Mouse (Mus musculus): ENCODE measurements around the gene Ppp2r5d. TPM values are rescaled to one million over a fixed set of nuclear protein-coding genes. Genes with fewer than 3 reads are reported as not detected.

The Ppp2r5d gene
- total RNA-seq, 1 experiment = 73.0 TPM

GRCm38 (mm10) chr17:46710959-46711597, 6.2 kb upstream of the Ppp2r5d start, which contains the start of gene Pex6:
Gene Pex6, plus strand, starts transcription at chr17:46711463.
- Histone ChIP-seq H3K27ac (ENCODE audit: insufficient read depth, low read depth, low read length, poor library complexity, severe bottlenecking) (peak within 1 kb of the TSS; percentile 20; the same call in 1 of the 2 replicates), H3K36me3 (ENCODE audit: control insufficient read depth, insufficient read depth, low read length, poor library complexity, severe bottlenecking) (peaks cover 8% of the 10 kb centered on the region; the same call in 1 of the 2 replicates), H3K9me3 (ENCODE audit: control insufficient read depth, insufficient read depth, low read depth, low read length) (no peaks in the 10 kb centered on the region), H3K4me3 (ENCODE audit: insufficient read depth in 1 of 2, low read depth in 1 of 2, low read length in 2 of 2, poor library complexity in 1 of 2, severe bottlenecking in 1 of 2) (peak within 1 kb of the TSS; percentile 91 to 98), H3K9ac (ENCODE audit: insufficient read depth, low read depth, low read length, poor library complexity, severe bottlenecking) (peak within 1 kb of the TSS; percentile 89), H3K4me1 (ENCODE audit: control insufficient read depth in 2 of 2, insufficient read depth in 2 of 2, low read length in 2 of 2, poor library complexity in 1 of 2) (peaks cover 0 to 2% of the 10 kb centered on the region in 2 experiments; a peak in 2 of 4 replicates)
- DNase-seq (ENCODE audit: low read depth, low spot score) = peak; percentile 93
- in situ Hi-C loops (cut with MboI; ENCODE audit: low sequenced_read_pairs in 2 of 2, unreplicated experiment in 2 of 2) = no loop called here
- TF ChIP-seq HCFC1 (IDR thresholded peaks at IDR 0.05; ENCODE audit: borderline replicate concordance, insufficient read depth, low read length) (peak; percentile 72; the same call in 1 of the 2 replicates), ZC3H11A (IDR thresholded peaks at IDR 0.05; ENCODE audit: borderline replicate concordance, low read depth, low read length) (no peak)

GRCm38 (mm10) chr17:46706375-46707089, 1.6 kb upstream of the Ppp2r5d start:
- no peak overlapping the region for H3K27ac ChIP-seq (ENCODE audit: insufficient read depth, low read depth, low read length, poor library complexity, severe bottlenecking)
- H3K4me3 ChIP-seq (ENCODE audit: insufficient read depth in 1 of 2, low read depth in 1 of 2, low read length in 2 of 2, poor library complexity in 1 of 2, severe bottlenecking in 1 of 2) = no peak overlapping the region
- no peak overlapping the region for H3K9ac ChIP-seq (ENCODE audit: insufficient read depth, low read depth, low read length, poor library complexity, severe bottlenecking)
- DNase-seq (ENCODE audit: low read depth, low spot score) = no peak
- in situ Hi-C loops (cut with MboI; ENCODE audit: low sequenced_read_pairs in 2 of 2, unreplicated experiment in 2 of 2) = no loop called here
- TF ChIP-seq CHD2 (IDR thresholded peaks at IDR 0.05; ENCODE audit: low read depth, low read length) (no peak), ZC3H11A (IDR thresholded peaks at IDR 0.05; ENCODE audit: borderline replicate concordance, low read depth, low read length) (no peak), HCFC1 (IDR thresholded peaks at IDR 0.05; ENCODE audit: borderline replicate concordance, insufficient read depth, low read length) (no peak), MAFK (IDR thresholded peaks at IDR 0.05; ENCODE audit: insufficient read depth, low read depth, low read length) (no peak), ZNF384 (IDR thresholded peaks at IDR 0.05; ENCODE audit: low read depth, low read length) (no peak)
- peaks cover 7 to 9% of the 10 kb centered on the region in 2 experiments for H3K4me1 ChIP-seq (ENCODE audit: control insufficient read depth in 2 of 2, insufficient read depth in 2 of 2, low read length in 2 of 2, poor library complexity in 1 of 2)
- H3K9me3 ChIP-seq (ENCODE audit: control insufficient read depth, insufficient read depth, low read depth, low read length) = no peaks in the 10 kb centered on the region
- H3K36me3 ChIP-seq (ENCODE audit: control insufficient read depth, insufficient read depth, low read length, poor library complexity, severe bottlenecking) = no peaks in the 10 kb centered on the region

GRCm38 (mm10) chr17:46703971-46704886, 682 bp downstream of the Ppp2r5d start:
- no peak for DNase-seq (ENCODE audit: low read depth, low spot score)

GRCm38 (mm10) chr17:46702506-46702905, 2.4 kb downstream of the Ppp2r5d start:
- H3K9ac ChIP-seq (ENCODE audit: insufficient read depth, low read depth, low read length, poor library complexity, severe bottlenecking) = no peak overlapping the region

More at GRCm38 (mm10) chr17:46703971-46704886, 682 bp downstream of the Ppp2r5d start:
- Histone ChIP-seq H3K4me1 (ENCODE audit: control insufficient read depth in 2 of 2, insufficient read depth in 2 of 2, low read length in 2 of 2, poor library complexity in 1 of 2) (peaks cover 9 to 10% of the 10 kb centered on the region in 2 experiments), H3K27ac (ENCODE audit: insufficient read depth, low read depth, low read length, poor library complexity, severe bottlenecking) (peak overlapping the region; percentile 62; the same call in 1 of the 2 replicates), H3K9ac (ENCODE audit: insufficient read depth, low read depth, low read length, poor library complexity, severe bottlenecking) (peak overlapping the region; percentile 89), H3K4me3 (ENCODE audit: insufficient read depth in 1 of 2, low read depth in 1 of 2, low read length in 2 of 2, poor library complexity in 1 of 2, severe bottlenecking in 1 of 2) (peak overlapping the region; percentile 94 to 98), H3K36me3 (ENCODE audit: control insufficient read depth, insufficient read depth, low read length, poor library complexity, severe bottlenecking) (peaks cover 5% of the 10 kb centered on the region; the same call in 1 of the 2 replicates), H3K9me3 (ENCODE audit: control insufficient read depth, insufficient read depth, low read depth, low read length) (no peaks in the 10 kb centered on the region)
- in situ Hi-C loops (cut with MboI; ENCODE audit: low sequenced_read_pairs in 2 of 2, unreplicated experiment in 2 of 2) = no loop called here
- TF ChIP-seq ZC3H11A (IDR thresholded peaks at IDR 0.05; ENCODE audit: borderline replicate concordance, low read depth, low read length) (no peak), MAFK (IDR thresholded peaks at IDR 0.05; ENCODE audit: insufficient read depth, low read depth, low read length) (no peak), CHD2 (IDR thresholded peaks at IDR 0.05; ENCODE audit: low read depth, low read length) (no peak), HCFC1 (IDR thresholded peaks at IDR 0.05; ENCODE audit: borderline replicate concordance, insufficient read depth, low read length) (no peak)

More at GRCm38 (mm10) chr17:46702506-46702905, 2.4 kb downstream of the Ppp2r5d start:
- TF ChIP-seq ZC3H11A (IDR thresholded peaks at IDR 0.05; ENCODE audit: borderline replicate concordance, low read depth, low read length) (no peak), ZNF384 (IDR thresholded peaks at IDR 0.05; ENCODE audit: low read depth, low read length) (no peak), CHD2 (IDR thresholded peaks at IDR 0.05; ENCODE audit: low read depth, low read length) (no peak)
- H3K4me3 ChIP-seq (ENCODE audit: insufficient read depth in 1 of 2, low read depth in 1 of 2, low read length in 2 of 2, poor library complexity in 1 of 2, severe bottlenecking in 1 of 2) = no peak overlapping the region
- peaks cover 9 to 12% of the 10 kb centered on the region in 2 experiments for H3K4me1 ChIP-seq (ENCODE audit: control insufficient read depth in 2 of 2, insufficient read depth in 2 of 2, low read length in 2 of 2, poor library complexity in 1 of 2)
- H3K9me3 ChIP-seq (ENCODE audit: control insufficient read depth, insufficient read depth, low read depth, low read length) = no peaks in the 10 kb centered on the region
- peaks cover 11% of the 10 kb centered on the region; the same call in 1 of the 2 replicates for H3K36me3 ChIP-seq (ENCODE audit: control insufficient read depth, insufficient read depth, low read length, poor library complexity, severe bottlenecking)
- DNase-seq (ENCODE audit: low read depth, low spot score) = no peak
- H3K27ac ChIP-seq (ENCODE audit: insufficient read depth, low read depth, low read length, poor library complexity, severe bottlenecking) = no peak overlapping the region
- in situ Hi-C loops (cut with MboI; ENCODE audit: low sequenced_read_pairs in 2 of 2, unreplicated experiment in 2 of 2) = no loop called here

All from ES-E14 (cell line).